ENCODE assay signal across 8 mouse cellular contexts in genomic region chr13:49371428-49371899, GRCm38 (mm10). TPM values are rescaled to one million over a fixed set of nuclear protein-coding genes. Genes with fewer than 3 reads are reported as not detected.
A peak's percentile ranks its signal among the peaks of the same experiment; 100 is the strongest.
DNase-seq lines count a peak whose midpoint lies in the region; ATAC-seq and TF ChIP-seq lines count a peak whose summit lies in the region.
"Had no signal": no experiment of that assay in that cellular context is flagged by ENCODE, and none has a peak within 500 bp of the region (broad histone marks: within the 10 kb centered on the region; RNA-seq: fewer than 3 reads in every experiment).

No protein-coding gene starts in this region.

- peak; percentile 97 for ATAC-seq in activated CD4-positive, CD25-positive, alpha-beta regulatory T cell, adult 4 months
- ATAC-seq in granulocyte monocyte progenitor cell, adult 5-6 weeks (replicated peaks; ENCODE audit: poor library complexity, severe bottlenecking), result peak; percentile 96
- ATAC-seq in inflammation-experienced regulatory T-cells, adult 6 months, result peak; percentile 94
- ATAC-seq in megakaryocyte, adult 5-6 weeks (ENCODE audit: poor library complexity, severe bottlenecking), result peak; percentile 88

- H3K36me3 ChIP-seq in small intestine, adult 2 months (ENCODE audit: control insufficient read depth, insufficient read depth, low read length), result peaks cover 10% of the 10 kb centered on the region; the same call in 1 of the 2 replicates

- TF ChIP-seq CTCF in small intestine, adult 2 months (IDR thresholded peaks at IDR 0.05; ENCODE audit: extremely low read depth, insufficient read length, insufficient replicate concordance, low read depth, low read length), result no peak

- peak overlapping the region; percentile 61 for H3K27ac ChIP-seq in small intestine, adult 2 months (ENCODE audit: insufficient read depth, low read depth, low read length)

- no peak for TF ChIP-seq POLR2A in small intestine, adult 2 months (IDR thresholded peaks at IDR 0.05; ENCODE audit: low read depth, low read length)

- peak; percentile 71 for DNase-seq in c-Kit-positive CD71-negative TER-119-negative erythroid progenitor cells, embryonic 14.5 days (ENCODE audit: low read depth)
- DNase-seq in left cerebral cortex, postnatal 14 days (ENCODE audit: low spot score in 2 of 2), result peak; percentile 68 to 76

- no peak overlapping the region for H3K4me3 ChIP-seq in small intestine, adult 2 months (ENCODE audit: low read depth, low read length)
- H3K4me3 ChIP-seq: erythroblast, embryonic 14.5 days had no signal

- H3K27me3 ChIP-seq in small intestine, adult 2 months (ENCODE audit: control insufficient read depth, insufficient read depth, low read length), result no peaks in the 10 kb centered on the region

- intact Hi-C loops in left cerebral cortex, postnatal 14 days (cut with DNase I), result no loop called here

- H3K4me1 ChIP-seq in small intestine, adult 2 months (ENCODE audit: control insufficient read depth, insufficient read depth, insufficient read length, low read length), result peaks cover 9% of the 10 kb centered on the region; the same call in 1 of the 2 replicates

- WGBS in small intestine, adult 2 months, result 60% methylated on average over 3 of the region's 3 CpGs

RNA-seq across cellular contexts. Expression of gene Bicd2, which starts 30.1 kb away (rescaled TPM):
- 1 to 10 TPM; 5.8 to 6.2 TPM for polyA plus RNA-seq in activated CD4-positive, CD25-positive, alpha-beta regulatory T cell, adult 4 months (2017; shearing (Covaris generic))
- total RNA-seq in granulocyte monocyte progenitor cell, adult 5-6 weeks (2014; fragmentation: Nextera tagmentation), result 13.8 and 13.9 TPM in 2 replicates
- total RNA-seq in granulocyte monocyte progenitor cell, adult 5-6 weeks (2017), result 20.6 and 22.8 TPM in 2 replicates
- polyA plus RNA-seq in inflammation-experienced regulatory T-cells, adult 6 months (2017; shearing (Covaris generic)), result 1 to 10 TPM; 5.8 to 7.1 (median 6.6) TPM
- 10 to 100 TPM; 43.2 to 44.1 TPM for total RNA-seq in left cerebral cortex, postnatal 14 days (2021)
- total RNA-seq in megakaryocyte, adult 5-6 weeks (2015), result 14.9 and 15.3 TPM in 2 replicates
- total RNA-seq in megakaryocyte, adult 5-6 weeks (2017), result 24.7 and 27.7 TPM in 2 replicates
- 7.9 and 10.0 TPM in 2 replicates for polyA plus RNA-seq in small intestine, adult 2 months (2012; rRNA removed)

RNA-seq across cellular contexts. Expression of gene Ippk, which starts 49.6 kb away (rescaled TPM):
- polyA plus RNA-seq in activated CD4-positive, CD25-positive, alpha-beta regulatory T cell, adult 4 months (2017; shearing (Covaris generic)), result 1 to 10 TPM; 2.7 to 4.6 TPM
- total RNA-seq in granulocyte monocyte progenitor cell, adult 5-6 weeks (2014; fragmentation: Nextera tagmentation), result 6.3 and 6.5 TPM in 2 replicates
- 13.8 and 19.4 TPM in 2 replicates for total RNA-seq in granulocyte monocyte progenitor cell, adult 5-6 weeks (2017)
- 1 to 10 TPM; 3.8 to 5.3 (median 4.3) TPM for polyA plus RNA-seq in inflammation-experienced regulatory T-cells, adult 6 months (2017; shearing (Covaris generic))
- 10 to 100 TPM; 12.8 to 14.2 TPM for total RNA-seq in left cerebral cortex, postnatal 14 days (2021)
- total RNA-seq in megakaryocyte, adult 5-6 weeks (2015), result 2.5 and 3.1 TPM in 2 replicates
- total RNA-seq in megakaryocyte, adult 5-6 weeks (2017), result 5.9 and 7.4 TPM in 2 replicates
- polyA plus RNA-seq in small intestine, adult 2 months (2012; rRNA removed), result 2.6 TPM in 2 replicates

RNA-seq across cellular contexts. Expression of gene Fgd3, which starts 51.4 kb away (rescaled TPM):
- polyA plus RNA-seq in activated CD4-positive, CD25-positive, alpha-beta regulatory T cell, adult 4 months (2017; shearing (Covaris generic)), result 10 to 100 TPM; 11.5 to 13.7 TPM
- total RNA-seq in granulocyte monocyte progenitor cell, adult 5-6 weeks (2014; fragmentation: Nextera tagmentation), result 6.6 and 7.0 TPM in 2 replicates
- total RNA-seq in granulocyte monocyte progenitor cell, adult 5-6 weeks (2017), result 6.2 and 8.9 TPM in 2 replicates
- polyA plus RNA-seq in inflammation-experienced regulatory T-cells, adult 6 months (2017; shearing (Covaris generic)), result 10 to 100 TPM; 10.4 to 19.8 (median 16.3) TPM
- 1 to 10 TPM; 6.7 to 7.0 TPM for total RNA-seq in left cerebral cortex, postnatal 14 days (2021)
- total RNA-seq in megakaryocyte, adult 5-6 weeks (2015), result 10.7 and 12.2 TPM in 2 replicates
- total RNA-seq in megakaryocyte, adult 5-6 weeks (2017), result 26.1 and 30.9 TPM in 2 replicates
- 1.4 and 2.2 TPM in 2 replicates for polyA plus RNA-seq in small intestine, adult 2 months (2012; rRNA removed)
